Mouse (Mus musculus) right cerebral cortex, postnatal 10 days (tissue): ENCODE results near the gene Exoc6b.

ENCODE experiments used
- DNase-seq, 2 experiments: peaks; one replicate each; pipeline ENCODE4 v3.0.0; 2021; ENCODE audit warnings: low spot score in 2 of 2

Exoc6b gene

GRCm38 (mm10) chr6:84631588-84631987 is 437.7 kb downstream of the Exoc6b start:
- DNase-seq, result no peak

- DNase-seq, result no peak
Observed at GRCm38 (mm10) chr6:84630276-84630675, 439.0 kb downstream of the Exoc6b start.

- no peak for DNase-seq
Observed at GRCm38 (mm10) chr6:84628831-84629230, 440.5 kb downstream of the Exoc6b start.

GRCm38 (mm10) chr6:84626398-84626797 is 442.9 kb downstream of the Exoc6b start:
- DNase-seq, result no peak

- no peak for DNase-seq
Observed at GRCm38 (mm10) chr6:84619166-84619565, 450.1 kb downstream of the Exoc6b start.

- no peak for DNase-seq
Observed at GRCm38 (mm10) chr6:84617051-84617450, 452.3 kb downstream of the Exoc6b start.

GRCm38 (mm10) chr6:84616586-84616985 is 452.7 kb downstream of the Exoc6b start:
- no peak for DNase-seq

- DNase-seq, result no peak
Observed at GRCm38 (mm10) chr6:84613561-84613960, 455.8 kb downstream of the Exoc6b start.

- peak; percentile 5 to 7 for DNase-seq
Observed at GRCm38 (mm10) chr6:84601136-84601889, 468.0 kb downstream of the Exoc6b start.

GRCm38 (mm10) chr6:84599296-84599695 is 470.0 kb downstream of the Exoc6b start:
- peak; percentile 6 to 13 for DNase-seq

GRCm38 (mm10) chr6:84598725-84599124 is 470.6 kb downstream of the Exoc6b start:
- peak; percentile 3 to 9 for DNase-seq

GRCm38 (mm10) chr6:84594626-84595025 is 474.7 kb downstream of the Exoc6b start:
- peak; percentile 15 to 20 for DNase-seq

- peak; percentile 16 to 17 for DNase-seq
Observed at GRCm38 (mm10) chr6:84593693-84594092, 475.6 kb downstream of the Exoc6b start, which contains the start of gene Cyp26b1. Gene Cyp26b1 (minus strand): TSS chr6:84593908.

GRCm38 (mm10) chr6:84590961-84591745 is 478.2 kb downstream of the Exoc6b start:
- DNase-seq, result peak; percentile 11 to 20

GRCm38 (mm10) chr6:84589742-84590686 is 479.3 kb downstream of the Exoc6b start:
- peak; percentile 85 to 90 for DNase-seq

GRCm38 (mm10) chr6:84588895-84589652 is 480.2 kb downstream of the Exoc6b start:
- DNase-seq, result peak in 1 of 2 experiments; percentile 38

- DNase-seq, result peak in 1 of 2 experiments; percentile 22
Observed at GRCm38 (mm10) chr6:84588221-84588894, 481.0 kb downstream of the Exoc6b start.

- peak in 1 of 2 experiments; percentile 41 for DNase-seq
Observed at GRCm38 (mm10) chr6:84587471-84588101, 481.7 kb downstream of the Exoc6b start.

- peak in 1 of 2 experiments; percentile 20 for DNase-seq
Observed at GRCm38 (mm10) chr6:84586551-84587200, 482.6 kb downstream of the Exoc6b start.
